Mouse (Mus musculus): Measurements from ENCODE around the gene St3gal5.

GRCm38 (mm10) chr6:72161751-72162150 is 64.4 kb downstream of the St3gal5 start:
- no peak for TF ChIP-seq CTCF (conservative IDR thresholded peaks at IDR 0.05 in 1 of 2, IDR thresholded peaks at IDR 0.05 in 1 of 2; ENCODE audit: low read depth in 2 of 2, low read length in 2 of 2)
- no peak for TF ChIP-seq ZNF384 (IDR thresholded peaks at IDR 0.05; ENCODE audit: low read depth, low read length)
- TF ChIP-seq POLR2A (IDR thresholded peaks at IDR 0.05; ENCODE audit: low read depth, low read length): no peak
- no peak for TF ChIP-seq MEF2A (IDR thresholded peaks at IDR 0.05; ENCODE audit: borderline replicate concordance, low read depth, low read length)
- no peak for TF ChIP-seq CHD2 (IDR thresholded peaks at IDR 0.05; ENCODE audit: low read length)
- TF ChIP-seq MAX (IDR thresholded peaks at IDR 0.05; ENCODE audit: low read length): no peak
- no peak for TF ChIP-seq PAX5 (IDR thresholded peaks at IDR 0.05; ENCODE audit: low read length)
- TF ChIP-seq E2F4 (IDR thresholded peaks at IDR 0.05; ENCODE audit: insufficient replicate concordance, low read depth, low read length): no peak
- no peak for TF ChIP-seq TBP (conservative IDR thresholded peaks at IDR 0.05; ENCODE audit: low read depth, low read length)
- TF ChIP-seq IRF4 (IDR thresholded peaks at IDR 0.05; ENCODE audit: low read depth, low read length): no peak
- no peak for TF ChIP-seq MAFK (IDR thresholded peaks at IDR 0.05; ENCODE audit: insufficient replicate concordance, low read length)
- TF ChIP-seq USF1 (IDR thresholded peaks at IDR 0.05; ENCODE audit: low read depth, low read length): no peak
- no peak for TF ChIP-seq EP300 (IDR thresholded peaks at IDR 0.05; ENCODE audit: low read length)
- no peak for TF ChIP-seq MAZ (IDR thresholded peaks at IDR 0.05; ENCODE audit: low read depth, low read length)
